Mouse (Mus musculus): Measurements from ENCODE around the gene Dll1.

GRCm38 (mm10) chr17:15374321-15375141 lies 2.1 kb downstream of the Dll1 start:
- TF ChIP-seq POLR2A (IDR thresholded peaks at IDR 0.05; ENCODE audit: extremely low read depth, insufficient read depth, low read length): no peak
- TF ChIP-seq CTCF (IDR thresholded peaks at IDR 0.05; ENCODE audit: extremely low read depth, insufficient read depth, low read length): no peak
